Mouse (Mus musculus) kidney, postnatal 0 days (tissue): ENCODE results near the gene Dnajb12. TPM values are rescaled to one million over a fixed set of nuclear protein-coding genes. Genes with fewer than 3 reads are reported as not detected.
A peak's percentile ranks its signal among the peaks of the same experiment; 100 is the strongest.

Experiments used
- ATAC-seq: fragments of 200-750 bp; cut with Nextera tagmentation; replicated peaks from 2 replicates; pipeline ENCODE4 v1.8.0; 2017; ENCODE audit warnings: low read depth, moderate number of reproducible peaks, moderate TSS enrichment, moderate library complexity; ENCODE audit not compliant: low FRiP score
- DNase-seq: peaks from one replicate; pipeline ENCODE4 v3.0.0-alpha.2; 2016; ENCODE audit warnings: low spot score
- H3K27ac ChIP-seq: fragments of 300-500 bp; sonication (generic); 2 replicates; pipeline ENCODE4 v1.5.1; 2014; ENCODE audit warnings: mild to moderate bottlenecking
- H3K27me3 ChIP-seq: fragments of 300-500 bp; sonication (generic); 2 replicates; pipeline ENCODE4 v1.6.1; 2014; ENCODE audit warnings: low read length, mixed read lengths; ENCODE audit not compliant: insufficient read depth
- H3K36me3 ChIP-seq: fragments of 300-500 bp; sonication (generic); 2 replicates; pipeline ENCODE4 v1.6.1; 2014; ENCODE audit warnings: low read length, mixed read lengths; ENCODE audit not compliant: insufficient read depth
- H3K4me1 ChIP-seq: fragments of 300-500 bp; sonication (generic); replicated peaks from 2 replicates; pipeline ENCODE4 v1.6.1; 2014; ENCODE audit warnings: antibody characterized with exemption, low read length, mixed read lengths; ENCODE audit not compliant: insufficient read depth
- H3K4me2 ChIP-seq: fragments of 300-500 bp; sonication (generic); 2 replicates; pipeline ENCODE4 v1.6.1; 2014; ENCODE audit warnings: mild to moderate bottlenecking, low read length, moderate library complexity, mixed read lengths
- H3K4me3 ChIP-seq: fragments of 300-500 bp; sonication (generic); replicated peaks from 2 replicates; pipeline ENCODE4 v1.5.1; 2014; ENCODE audit warnings: low read depth, low read length
- H3K9ac ChIP-seq: fragments of 300-500 bp; sonication (generic); 2 replicates; pipeline ENCODE4 v1.6.1; 2014; ENCODE audit warnings: low read depth, low read length
- H3K9me3 ChIP-seq: fragments of 300-500 bp; sonication (generic); replicated peaks from 2 replicates; pipeline ENCODE4 v1.6.1; 2016; ENCODE audit warnings: low read length, inconsistent platforms, mixed read lengths
- CTCF ChIP-seq: IDR thresholded peaks from 2 replicates; pipeline ENCODE4 v1.5.1; 2016; ENCODE audit warnings: antibody characterized with exemption, low read depth, mild to moderate bottlenecking, moderate library complexity
- WGBS: fragments of 180-500 bp; shearing (Covaris S2); extraction: QIAGEN DNeasy Blood & Tissue Kit; methylation state at CpG from one replicate; pipeline ENCODE4 v1.1.7; 2014; 5-methylcytosine and 5-hydroxymethylcytosine counted together
- polyA plus RNA-seq: library from polyadenylated mRNA; unstranded; fragments of >200 nt; fragmentation: Nextera tagmentation; extraction: Ambion mirVana; gene quantifications from 2 replicates; pipeline ENCODE4 v1.2.1, GENCODE M21; 2015

Gene Dnajb12
- polyA plus RNA-seq: 27.9 and 30.2 TPM in 2 replicates

DNA sequence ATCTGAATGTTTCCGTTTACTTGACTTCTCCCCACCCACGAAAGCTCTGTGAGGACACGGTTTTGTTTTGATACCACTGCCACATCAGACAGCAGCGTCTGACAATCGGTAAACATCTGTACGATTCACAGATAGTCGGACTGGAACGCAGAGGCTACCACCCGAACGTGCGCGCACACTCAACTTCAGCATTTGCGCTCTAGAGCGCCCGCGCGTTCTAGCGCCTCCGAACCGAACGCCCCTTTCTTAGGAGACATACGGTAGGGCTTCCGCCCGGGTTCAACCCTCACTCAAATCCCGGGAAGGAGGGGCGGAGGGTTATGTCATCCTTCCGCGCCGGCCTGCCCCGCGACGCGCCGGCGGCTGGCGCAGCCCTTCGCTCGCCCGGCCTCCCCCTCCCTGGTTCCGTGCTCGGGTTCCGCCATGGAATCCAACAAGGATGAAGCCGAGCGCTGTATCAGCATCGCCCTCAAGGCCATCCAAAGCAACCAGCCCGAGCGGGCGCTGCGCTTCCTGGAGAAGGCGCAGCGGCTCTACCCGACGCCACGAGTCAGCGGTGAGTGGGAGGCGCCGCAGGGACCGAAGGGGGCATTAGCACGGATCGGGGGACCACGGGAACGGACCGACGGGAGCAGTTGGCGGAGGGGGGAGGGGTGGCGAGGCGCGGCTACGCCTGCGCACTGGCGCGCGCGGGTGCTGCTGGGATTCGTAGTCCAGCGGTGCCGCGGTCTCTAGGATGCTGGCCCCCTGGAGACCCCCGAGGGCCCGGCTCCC lies at the start of gene Dnajb12:
Dnajb12 (plus strand) TSS at position 302 of the 774 bp plus-strand sequence.
- DNase-seq (peak; percentile 98), ATAC-seq (peak; percentile 94)
- no peaks in the 10 kb centered on the region for H3K9me3 ChIP-seq
- H3K9ac ChIP-seq: peak within 1 kb of the TSS; percentile 97
- H3K4me1 ChIP-seq: peaks cover 13% of the 10 kb centered on the region
- H3K4me2 ChIP-seq: peak within 1 kb of the TSS; percentile 89
- H3K36me3 ChIP-seq: no peaks in the 10 kb centered on the region
- no peaks in the 10 kb centered on the region for H3K27me3 ChIP-seq
- peak within 1 kb of the TSS; percentile 92 for H3K4me3 ChIP-seq
- WGBS: under 1% methylated on average over 80 of the region's 80 CpGs
- TF ChIP-seq CTCF: no peak; the same call in 1 of the 2 replicates
- H3K27ac ChIP-seq: peak within 1 kb of the TSS; percentile 100

DNA sequence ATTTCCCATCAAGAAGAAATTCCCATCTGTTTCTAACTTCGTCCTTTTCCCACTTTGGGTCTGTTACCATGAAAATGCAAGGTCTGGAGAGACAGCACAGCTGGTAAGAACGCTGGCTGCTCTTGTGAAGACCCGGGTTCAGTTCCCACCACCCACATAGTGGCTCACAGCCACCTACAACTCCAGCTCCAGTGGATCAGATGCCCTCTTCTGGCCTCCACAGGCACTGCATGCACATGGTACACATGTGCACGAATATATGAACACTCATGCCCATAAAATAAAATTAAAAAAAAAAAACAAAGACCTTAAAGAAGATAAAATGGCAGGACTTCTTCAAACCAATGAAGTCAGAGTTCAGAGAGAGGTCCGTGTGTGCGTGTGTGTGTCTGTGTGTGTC lies 49.5 kb upstream of the Dnajb12 start:
- WGBS: 98% methylated on average over 6 of the region's 6 CpGs
- Histone ChIP-seq H3K36me3 (peaks cover 25% of the 10 kb centered on the region), H3K4me3 (no peak overlapping the region), H3K4me1 (no peaks in the 10 kb centered on the region), H3K27ac (no peak overlapping the region), H3K27me3 (no peaks in the 10 kb centered on the region), H3K9me3 (no peaks in the 10 kb centered on the region), H3K9ac (no peak overlapping the region), H3K4me2 (no peak overlapping the region)
- TF ChIP-seq CTCF: peak; percentile 15; the same call in 1 of the 2 replicates
- ATAC-seq (no peak), DNase-seq (no peak)

DNA sequence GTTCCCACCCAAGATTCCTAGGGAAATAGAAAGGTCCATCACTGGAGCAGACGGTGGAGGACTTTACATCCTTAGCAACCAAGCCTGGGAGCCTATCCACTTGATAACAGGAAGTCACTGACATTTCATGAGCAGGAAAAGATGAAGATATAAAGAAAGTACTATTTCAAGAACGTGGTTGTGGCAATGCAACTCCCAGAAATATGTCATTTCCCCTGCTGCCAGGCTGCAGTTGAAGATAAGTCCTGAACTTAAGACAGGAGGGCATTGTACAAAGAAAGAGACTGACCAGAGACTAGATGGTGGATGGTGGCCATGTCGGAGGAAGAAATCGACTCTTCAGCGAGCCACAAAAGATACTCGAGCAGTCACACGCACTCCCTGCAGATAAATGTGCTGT lies 47.4 kb upstream of the Dnajb12 start:
- DNase-seq: no peak
- 77% methylated on average over 7 of the region's 7 CpGs for WGBS

DNA sequence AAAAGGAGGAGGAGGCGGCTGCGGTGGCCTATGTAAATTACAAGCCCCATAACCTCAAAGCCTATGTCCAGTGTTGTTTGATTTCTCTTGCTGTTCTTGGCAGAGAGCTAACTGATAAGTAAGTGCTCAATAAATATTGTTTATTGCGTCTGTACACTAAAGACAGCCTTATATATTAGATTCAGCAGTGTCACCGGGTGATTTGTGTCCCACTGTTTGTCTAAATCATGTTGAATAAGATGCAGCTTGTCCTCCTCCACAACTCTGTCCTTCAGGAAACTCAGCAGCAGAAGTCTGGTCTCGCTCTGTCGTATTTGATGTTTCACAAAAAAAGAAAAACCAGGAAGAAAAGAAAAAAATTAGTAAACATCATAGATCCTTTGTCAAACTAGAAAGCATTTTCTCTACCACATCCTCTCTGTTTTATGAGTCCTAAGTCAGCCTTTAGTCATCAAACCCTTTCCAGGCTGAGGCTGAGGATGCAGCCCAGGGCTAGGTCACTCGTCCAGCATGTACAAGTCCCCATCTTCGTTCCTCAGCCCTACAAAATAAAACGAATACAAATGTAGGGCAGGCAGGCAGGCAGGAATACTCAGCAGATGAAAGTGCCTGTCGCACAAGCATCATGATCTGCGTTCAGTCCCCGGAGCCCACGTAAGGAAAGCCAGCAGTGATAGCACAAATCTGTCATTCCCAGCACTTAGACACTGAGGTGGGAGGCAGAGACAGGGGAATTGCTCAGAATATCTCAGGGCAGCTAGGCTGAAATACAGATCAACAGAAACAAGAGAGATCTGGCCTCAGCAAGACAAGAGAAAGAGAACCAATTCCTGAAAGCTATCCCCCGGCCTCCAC lies 43.8 kb upstream of the Dnajb12 start:
- Histone ChIP-seq H3K4me3 (no peak overlapping the region), H3K36me3 (no peaks in the 10 kb centered on the region), H3K27ac (peak overlapping the region; percentile 44), H3K4me1 (no peaks in the 10 kb centered on the region), H3K9me3 (no peaks in the 10 kb centered on the region), H3K27me3 (no peaks in the 10 kb centered on the region), H3K9ac (no peak overlapping the region), H3K4me2 (no peak overlapping the region)
- TF ChIP-seq CTCF: no peak
- WGBS: 41% methylated on average over 14 of the region's 14 CpGs
- ATAC-seq: peak; percentile 37; the same call in 1 of the 2 replicates
- peak; percentile 86 for DNase-seq

More for the DNA sequence above, 47.4 kb upstream of the Dnajb12 start:
- peaks cover 25% of the 10 kb centered on the region for H3K36me3 ChIP-seq
- TF ChIP-seq CTCF: no peak
- no peaks in the 10 kb centered on the region for H3K27me3 ChIP-seq
- no peak overlapping the region for H3K9ac ChIP-seq
- H3K27ac ChIP-seq: no peak overlapping the region
- H3K9me3 ChIP-seq: no peaks in the 10 kb centered on the region
- H3K4me2 ChIP-seq: no peak overlapping the region
- H3K4me1 ChIP-seq: no peaks in the 10 kb centered on the region
- H3K4me3 ChIP-seq: no peak overlapping the region
- no peak for ATAC-seq

DNA sequence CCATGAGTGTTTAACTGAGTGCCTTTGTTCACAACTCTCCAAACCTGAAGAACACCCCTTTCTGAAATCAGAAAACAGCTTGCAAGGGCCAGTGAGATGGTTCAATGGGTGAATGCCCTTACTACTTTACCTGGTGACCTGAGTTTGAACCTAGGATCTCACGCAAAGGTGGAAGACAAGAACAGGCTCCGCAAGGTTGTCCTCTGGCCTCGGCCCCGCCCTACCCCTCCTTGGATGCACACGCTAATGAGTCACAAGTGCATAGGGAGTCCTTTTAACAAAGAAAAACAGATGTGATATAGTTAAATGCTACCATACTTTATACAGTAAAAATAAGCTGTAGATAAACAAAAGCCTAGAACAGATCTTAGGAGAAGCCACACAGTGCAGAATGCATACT lies 41.9 kb upstream of the Dnajb12 start:
- ATAC-seq (no peak), DNase-seq (no peak)
- Histone ChIP-seq H3K4me1 (no peaks in the 10 kb centered on the region), H3K27me3 (no peaks in the 10 kb centered on the region), H3K9ac (no peak overlapping the region), H3K4me3 (no peak overlapping the region), H3K36me3 (no peaks in the 10 kb centered on the region), H3K9me3 (no peaks in the 10 kb centered on the region), H3K27ac (no peak overlapping the region), H3K4me2 (no peak overlapping the region)
- TF ChIP-seq CTCF: no peak
- WGBS: 88% methylated on average over 5 of the region's 5 CpGs

DNA sequence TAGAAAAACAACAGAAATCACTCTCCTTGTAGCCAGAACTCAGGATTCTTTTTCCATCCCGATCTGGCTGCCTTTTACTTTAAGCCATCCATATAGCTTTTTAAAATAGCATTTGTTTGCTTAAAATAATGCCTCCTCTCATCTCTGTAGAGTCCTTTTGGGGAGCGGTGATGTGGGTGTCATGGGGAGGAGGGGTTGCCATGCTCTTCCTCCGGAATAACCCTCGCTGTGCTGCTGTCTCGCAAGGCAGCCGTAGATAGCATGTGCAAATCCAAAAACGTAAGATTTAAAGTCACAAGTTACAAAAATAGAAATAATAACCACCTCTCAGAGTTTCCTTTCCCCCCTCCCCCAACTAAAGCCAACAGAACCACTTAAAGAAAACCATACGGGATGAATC lies 37.9 kb upstream of the Dnajb12 start:
- no peak for TF ChIP-seq CTCF
- WGBS: 89% methylated on average over 8 of the region's 8 CpGs

More for the DNA sequence above, 37.9 kb upstream of the Dnajb12 start:
- H3K27me3 ChIP-seq: no peaks in the 10 kb centered on the region
- H3K4me2 ChIP-seq: no peak overlapping the region
- H3K9me3 ChIP-seq: no peaks in the 10 kb centered on the region
- H3K4me3 ChIP-seq: no peak overlapping the region
- H3K9ac ChIP-seq: no peak overlapping the region
- ATAC-seq (no peak), DNase-seq (no peak)
- H3K4me1 ChIP-seq: peaks cover 10% of the 10 kb centered on the region; the same call in 1 of the 2 replicates
- H3K36me3 ChIP-seq: no peaks in the 10 kb centered on the region
- no peak overlapping the region for H3K27ac ChIP-seq
